Mouse (Mus musculus) thymus, adult 18-20 months (tissue): Measurements from ENCODE around the gene Tfpi.
"Not testable (repeated sequence)": the region's sequence is repeated elsewhere in the genome, so short reads cannot be mapped to it uniquely, and the experiment has no call there.

Source experiments
- DNase-seq, 2 experiments: peaks; one replicate each; pipeline ENCODE4 v3.0.0; 2022; ENCODE audit warnings: mixed read lengths in 2 of 2

Tfpi gene

GRCm38 (mm10) chr2:84473941-84474530 lies 2.5 kb downstream of the Tfpi start:
- no peak for DNase-seq

DNA sequence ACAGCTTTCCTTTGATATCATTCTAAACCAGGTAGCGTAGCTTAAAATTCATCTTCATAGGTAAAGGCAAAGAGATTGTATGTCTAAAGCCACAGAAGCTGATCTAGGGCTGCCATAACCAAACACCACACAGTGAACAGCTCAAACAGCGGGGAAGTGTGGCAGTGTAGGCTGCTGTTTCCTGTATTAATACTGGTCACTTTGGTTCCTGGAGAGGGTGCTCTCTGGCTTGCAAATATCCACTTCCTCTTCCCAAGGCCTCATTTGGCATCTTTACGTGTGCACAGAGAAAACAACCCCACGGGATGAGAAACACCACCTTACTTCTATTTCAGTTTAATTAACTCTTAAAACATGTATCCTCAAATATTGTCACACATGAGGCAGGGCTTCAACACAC lies 9.2 kb downstream of the Tfpi start:
- DNase-seq = no peak

GRCm38 (mm10) chr2:84464956-84465355 lies 11.6 kb downstream of the Tfpi start:
- no peak for DNase-seq

- DNase-seq = no peak
Observed at GRCm38 (mm10) chr2:84462411-84462810, 14.2 kb downstream of the Tfpi start.

GRCm38 (mm10) chr2:84459651-84460177 lies 16.9 kb downstream of the Tfpi start:
- DNase-seq = no peak

DNA sequence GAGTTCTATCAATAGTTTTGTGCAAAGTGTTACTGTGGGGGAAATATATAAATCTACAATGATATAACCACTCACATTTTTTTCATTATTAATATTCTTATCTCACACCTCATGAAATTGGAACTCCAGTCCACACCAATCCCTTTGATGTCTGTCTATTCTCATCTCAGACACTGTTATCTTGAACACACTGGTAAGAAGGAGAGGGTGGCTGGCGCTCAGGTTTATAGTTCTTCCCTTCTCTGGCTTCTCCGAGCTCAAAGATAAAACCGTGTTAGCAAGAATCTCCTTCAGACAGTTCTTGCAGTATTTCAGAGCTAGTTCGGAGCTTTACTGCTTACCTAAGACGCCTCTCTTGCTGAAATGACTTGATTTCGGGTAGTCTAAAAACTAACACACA lies 19.4 kb downstream of the Tfpi start:
- DNase-seq = no peak

GRCm38 (mm10) chr2:84455236-84455799 lies 21.3 kb downstream of the Tfpi start:
- peak in 1 of 2 experiments; percentile 20 for DNase-seq

DNA sequence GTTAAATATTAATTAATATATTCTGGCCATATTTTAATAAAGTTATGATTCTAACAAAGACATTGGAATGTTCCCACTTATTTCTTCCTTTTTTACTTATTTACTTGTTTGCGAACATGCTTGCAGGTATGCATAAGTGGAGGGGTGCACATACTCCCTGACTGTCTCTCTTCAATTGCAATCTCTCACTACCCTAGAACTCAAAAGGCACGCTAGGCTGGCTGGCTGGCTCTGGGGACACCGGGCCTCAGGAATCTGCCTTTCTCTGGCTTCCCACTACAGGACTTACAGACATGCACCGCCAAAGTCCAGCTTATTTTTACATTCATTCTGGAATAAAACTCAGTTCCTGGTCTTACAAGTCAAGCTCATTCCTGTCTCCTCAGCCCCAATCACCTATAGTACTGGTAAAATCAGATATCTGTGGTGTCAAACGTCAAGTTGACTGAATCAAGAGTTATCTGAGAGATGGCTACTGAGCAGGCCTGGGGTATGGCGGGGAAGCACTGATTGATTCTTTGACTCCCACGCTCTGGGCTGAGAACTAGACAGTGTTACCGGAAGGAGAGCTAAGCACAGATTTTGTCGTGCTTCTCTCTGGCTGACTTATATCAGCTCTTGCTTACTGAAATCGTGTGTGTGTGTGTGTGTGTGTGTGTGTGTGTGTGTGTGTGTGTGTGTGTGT lies 21.9 kb downstream of the Tfpi start:
- DNase-seq = no peak

- DNase-seq = no peak
Observed at GRCm38 (mm10) chr2:84454051-84454450, 22.5 kb downstream of the Tfpi start.

DNA sequence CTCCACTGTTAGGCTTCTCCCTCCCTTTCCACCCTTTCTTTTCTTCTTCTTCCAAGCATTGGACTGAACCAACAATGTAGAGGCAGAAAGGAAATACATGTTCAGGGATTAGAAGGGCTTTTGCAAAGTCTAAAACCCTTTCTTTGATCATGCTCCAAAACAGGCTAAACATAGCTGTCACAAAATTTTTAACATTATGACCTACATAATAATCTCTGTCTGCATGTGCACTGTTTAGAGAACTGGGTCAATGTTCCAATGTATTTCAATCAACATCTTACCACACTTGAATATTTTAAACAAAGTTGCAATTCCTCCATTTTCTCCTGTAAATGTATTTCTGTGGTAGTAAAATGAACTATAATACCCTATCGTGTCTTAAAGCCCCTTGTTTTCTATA lies 31.1 kb downstream of the Tfpi start:
- no peak for DNase-seq

GRCm38 (mm10) chr2:84441940-84442339 lies 34.6 kb downstream of the Tfpi start:
- no peak for DNase-seq

DNA sequence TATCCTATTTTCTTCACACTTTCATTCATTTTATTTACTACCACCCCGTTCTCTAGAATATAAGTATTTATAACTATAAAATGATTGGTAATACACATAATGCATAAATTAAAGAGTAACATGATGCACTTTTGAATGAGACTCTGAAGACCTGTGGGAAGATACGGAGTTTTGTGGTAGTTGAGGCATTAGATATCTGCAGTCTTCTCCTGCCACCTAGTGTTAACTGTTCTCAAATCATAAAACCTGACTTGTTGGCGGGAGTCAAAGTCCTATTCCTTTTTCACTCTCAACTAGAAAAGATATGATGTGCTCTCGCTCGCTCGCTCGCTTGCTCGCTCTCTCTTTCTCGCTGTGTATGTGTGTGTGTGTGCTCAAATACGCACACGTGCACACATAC lies 46.9 kb downstream of the Tfpi start:
- DNase-seq = no peak

GRCm38 (mm10) chr2:84428836-84429235 lies 47.7 kb downstream of the Tfpi start:
- no peak for DNase-seq

GRCm38 (mm10) chr2:84426531-84426930 lies 50.0 kb downstream of the Tfpi start:
- DNase-seq = no peak

GRCm38 (mm10) chr2:84425138-84425537 lies 51.4 kb downstream of the Tfpi start, which contains the start of gene Calcrl:
Calcrl (minus strand) TSS chr2:84425411.
- DNase-seq = peak; percentile 72 to 84

- DNase-seq = no peak
Observed at GRCm38 (mm10) chr2:84416501-84416900, 60.1 kb downstream of the Tfpi start.

- DNase-seq = no peak
Observed at GRCm38 (mm10) chr2:84409796-84410592, 66.6 kb downstream of the Tfpi start.

GRCm38 (mm10) chr2:84404834-84405233 lies 71.7 kb downstream of the Tfpi start:
- no peak for DNase-seq

- DNase-seq = no peak
Observed at GRCm38 (mm10) chr2:84402713-84403112, 73.9 kb downstream of the Tfpi start.

DNA sequence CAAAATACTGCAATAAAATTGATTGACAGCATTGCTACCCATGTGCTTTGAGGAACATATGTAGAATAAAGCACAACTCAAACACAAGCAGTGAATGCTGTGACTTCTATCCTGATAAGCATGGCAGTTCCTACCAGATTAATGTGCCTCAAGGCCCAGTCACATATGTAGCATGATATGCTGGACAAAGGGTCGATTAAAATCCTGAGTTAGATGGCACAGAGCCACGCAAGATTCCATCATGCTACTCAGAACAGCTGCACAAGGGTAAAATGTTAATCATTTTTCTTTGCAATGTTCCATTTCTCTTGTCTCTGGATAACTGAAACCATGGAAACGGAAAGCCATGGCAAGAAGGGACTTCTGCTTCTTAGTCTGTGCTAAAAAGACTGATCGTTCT lies 80.0 kb downstream of the Tfpi start:
- no peak for DNase-seq

DNA sequence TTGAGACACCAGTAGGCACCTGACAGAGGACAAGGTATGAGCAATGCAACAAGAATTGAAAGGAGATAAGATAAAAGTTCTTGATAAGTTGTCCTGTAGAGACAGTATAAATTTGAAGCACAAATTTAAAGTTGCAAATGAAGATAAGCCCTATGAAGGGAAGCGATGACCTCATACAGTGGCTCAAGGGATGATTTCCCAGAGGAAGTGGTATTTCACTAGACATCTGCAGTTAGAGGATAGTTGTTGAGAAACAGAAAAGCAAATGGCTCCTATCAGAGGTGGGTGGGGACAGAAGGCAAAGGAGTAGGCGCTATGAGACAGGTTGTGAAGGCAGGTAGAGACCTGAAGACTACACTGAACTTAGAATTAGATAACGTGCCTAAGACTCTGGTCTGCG lies 83.3 kb downstream of the Tfpi start:
- no peak for DNase-seq

DNA sequence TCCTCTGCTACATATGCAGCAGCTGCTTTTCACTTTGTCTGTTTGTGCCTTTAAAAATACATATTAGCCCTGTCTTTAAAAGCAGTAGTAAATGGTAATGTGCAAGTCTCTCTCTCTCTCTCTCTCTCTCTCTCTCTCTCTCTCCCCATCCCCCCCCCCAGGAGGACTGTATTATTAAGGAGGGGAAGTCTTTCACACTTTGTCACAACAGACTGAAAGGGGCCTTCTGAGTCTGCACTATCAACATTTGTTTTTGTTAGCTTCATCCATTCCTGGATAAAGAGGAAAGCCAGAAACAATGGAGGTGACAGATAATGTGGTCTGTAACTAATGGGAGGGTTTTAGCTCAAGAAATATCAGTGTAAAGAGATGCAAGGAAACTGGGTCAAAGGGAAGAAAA lies 87.5 kb downstream of the Tfpi start:
- no peak for DNase-seq

GRCm38 (mm10) chr2:84388537-84388936 lies 88.0 kb downstream of the Tfpi start:
- DNase-seq = not testable (repeated sequence)
